Mouse (Mus musculus) brain, embryonic 14.5 days (tissue): ENCODE measurements at regions not wholly inside any gene's neighbourhood (a gene's known extent, or its start where the extent isn't known, plus 50 kb on each side); places are given as distances from the start of the nearest gene placed in this dataset.
A peak's percentile ranks its signal among the peaks of the same experiment; 100 is the strongest.

Experiments used
- DNase-seq: peaks from one replicate; pipeline ENCODE4 v3.0.0-alpha.2; 2011; ENCODE audit warnings: low read depth
- CTCF ChIP-seq: fragments of 200-500 bp; IDR thresholded peaks from 2 replicates; pipeline ENCODE4 v1.5.1; 2012; ENCODE audit warnings: inconsistent platforms, mild to moderate bottlenecking, moderate library complexity, borderline replicate concordance; ENCODE audit not compliant: insufficient read depth, insufficient read length; ENCODE audit errors: extremely low read depth
- POLR2A ChIP-seq: fragments of 200-500 bp; IDR thresholded peaks from 2 replicates; pipeline ENCODE4 v1.6.1; 2012; ENCODE audit warnings: mild to moderate bottlenecking, inconsistent platforms, borderline replicate concordance; ENCODE audit not compliant: poor library complexity, insufficient read depth, insufficient read length, severe bottlenecking; ENCODE audit errors: extremely low read depth

- peak; percentile 33 for DNase-seq
- TF ChIP-seq CTCF (no peak), POLR2A (no peak)
Measured at GRCm38 (mm10) chr4:72060605-72061352, 139.9 kb downstream of the Tle1 start.

- TF ChIP-seq POLR2A (no peak), CTCF (no peak)
- peak; percentile 82 for DNase-seq
Measured at GRCm38 (mm10) chr4:72049638-72050454, 150.9 kb downstream of the Tle1 start.

GRCm38 (mm10) chr4:72022152-72022551, 178.6 kb downstream of the Tle1 start:
- TF ChIP-seq POLR2A (no peak), CTCF (no peak)
- DNase-seq, result no peak

- TF ChIP-seq POLR2A (no peak), CTCF (no peak)
- DNase-seq, result no peak
Measured at GRCm38 (mm10) chr4:72014221-72014850, 186.4 kb downstream of the Tle1 start.

- DNase-seq, result no peak
- no peak for TF ChIP-seq POLR2A
- no peak for TF ChIP-seq CTCF
Measured at GRCm38 (mm10) chr4:72013583-72013982, 187.1 kb downstream of the Tle1 start.

- no peak for TF ChIP-seq POLR2A
Measured at GRCm38 (mm10) chr4:72010316-72010715, 190.4 kb downstream of the Tle1 start.

GRCm38 (mm10) chr4:72005926-72006325, 194.8 kb downstream of the Tle1 start:
- DNase-seq, result no peak
- TF ChIP-seq CTCF (no peak), POLR2A (no peak)

More at GRCm38 (mm10) chr4:72010316-72010715, 190.4 kb downstream of the Tle1 start:
- DNase-seq, result no peak

- no peak for DNase-seq
- no peak for TF ChIP-seq CTCF
- TF ChIP-seq POLR2A, result no peak
Measured at GRCm38 (mm10) chr4:72001221-72001875, 199.4 kb downstream of the Tle1 start.

- peak; percentile 1 for DNase-seq
- no peak for TF ChIP-seq CTCF
- TF ChIP-seq POLR2A, result no peak
Measured at GRCm38 (mm10) chr4:71968701-71969100, 210.9 kb upstream of the Gm11232 start.

- no peak for TF ChIP-seq CTCF
- no peak for TF ChIP-seq POLR2A
- no peak for DNase-seq
Measured at GRCm38 (mm10) chr4:71953441-71953840, 195.7 kb upstream of the Gm11232 start.

- DNase-seq, result peak; percentile 95
- TF ChIP-seq CTCF, result no peak
- no peak for TF ChIP-seq POLR2A
Measured at GRCm38 (mm10) chr4:71933240-71933986, 175.6 kb upstream of the Gm11232 start.
